Mouse (Mus musculus) limb, embryonic 11.5 days (tissue): Measurements from ENCODE around the gene Ftl1. TPM values are rescaled to one million over a fixed set of nuclear protein-coding genes. Genes with fewer than 3 reads are reported as not detected.

Experiments
- ATAC-seq: fragments of 200-750 bp; cut with Nextera tagmentation; 2 replicates; pipeline ENCODE4 v1.8.0; 2017; ENCODE audit warnings: low read depth; ENCODE audit not compliant: insufficient number of reproducible peaks, low FRiP score, low TSS enrichment
- DNase-seq: peaks from one replicate; pipeline ENCODE4 v3.0.0-alpha.2; 2015; ENCODE audit warnings: low spot score
- H3K27ac ChIP-seq: fragments of 300-500 bp; sonication (generic); replicated peaks from 2 replicates; pipeline ENCODE4 v1.5.1; 2014; ENCODE audit warnings: low read depth, mild to moderate bottlenecking, low read length
- H3K27me3 ChIP-seq: fragments of 300-500 bp; sonication (generic); 2 replicates; pipeline ENCODE4 v1.6.1; 2014; ENCODE audit warnings: mild to moderate bottlenecking, low read length, mixed read lengths; ENCODE audit not compliant: control insufficient read depth, insufficient read depth
- H3K36me3 ChIP-seq: fragments of 300-500 bp; sonication (generic); 2 replicates; pipeline ENCODE4 v1.6.1; 2014; ENCODE audit warnings: mild to moderate bottlenecking, low read length, moderate library complexity, mixed read lengths; ENCODE audit not compliant: control insufficient read depth, insufficient read depth
- H3K4me1 ChIP-seq: fragments of 300-500 bp; sonication (generic); 2 replicates; pipeline ENCODE4 v1.6.1; 2014; ENCODE audit warnings: low read length, mixed read lengths; ENCODE audit not compliant: control insufficient read depth, insufficient read depth
- H3K4me2 ChIP-seq: fragments of 300-500 bp; sonication (generic); 2 replicates; pipeline ENCODE4 v1.6.1; 2014; ENCODE audit warnings: low read depth, mild to moderate bottlenecking, moderate library complexity; ENCODE audit not compliant: severe bottlenecking
- H3K4me3 ChIP-seq: fragments of 300-500 bp; sonication (generic); 2 replicates; pipeline ENCODE4 v1.5.1; 2014; ENCODE audit warnings: low read depth, low read length
- H3K9ac ChIP-seq: fragments of 300-500 bp; sonication (generic); 2 replicates; pipeline ENCODE4 v1.6.1; 2014; ENCODE audit warnings: mild to moderate bottlenecking, low read length
- H3K9me3 ChIP-seq: fragments of 300-500 bp; sonication (generic); 2 replicates; pipeline ENCODE4 v1.6.1; 2016; ENCODE audit warnings: low read length; ENCODE audit not compliant: control insufficient read depth
- WGBS: fragments of 180-500 bp; shearing (Covaris S2); extraction: QIAGEN DNeasy Blood & Tissue Kit; methylation state at CpG from one replicate; pipeline ENCODE4 v1.1.7; 2014; 5-methylcytosine and 5-hydroxymethylcytosine counted together
- polyA plus RNA-seq: library from polyadenylated mRNA; unstranded; fragments of >200 nt; fragmentation: Nextera tagmentation; extraction: Ambion mirVana; gene quantifications from 2 replicates; pipeline ENCODE4 v1.2.1, GENCODE M21; 2014

Ftl1 gene
- polyA plus RNA-seq, 1 experiment from 2014 or later = 5,046 TPM

DNA sequence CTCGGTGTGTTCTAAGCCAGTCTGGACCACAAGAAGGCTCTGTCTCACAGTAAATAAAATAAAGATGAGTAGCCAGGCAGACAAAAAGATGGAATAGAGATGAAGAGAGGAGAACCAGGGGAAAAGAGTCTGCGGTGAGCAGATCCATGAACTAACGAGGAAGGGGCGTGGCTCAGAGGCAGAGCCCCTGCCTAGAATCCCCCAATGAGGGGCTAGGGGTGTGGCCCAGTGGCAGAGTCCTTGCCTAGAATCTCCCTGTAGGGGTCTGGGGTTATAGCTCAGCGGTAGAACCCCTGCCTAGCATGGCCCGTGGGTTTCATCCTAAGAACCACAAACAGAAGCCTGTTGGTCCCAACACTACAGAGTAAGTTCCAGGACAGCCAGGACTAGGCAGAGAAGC, 22.6 kb downstream of the Ftl1 start:
- Histone ChIP-seq H3K9me3 (no peaks in the 10 kb centered on the region), H3K4me3 (0 out of 2 replicates have a peak overlapping the region, but pooled peaks have one; percentile 8), H3K27me3 (no peaks in the 10 kb centered on the region), H3K9ac (no peak overlapping the region), H3K4me1 (peaks cover 36% of the 10 kb centered on the region), H3K36me3 (peaks cover 3% of the 10 kb centered on the region), H3K27ac (no peak overlapping the region), H3K4me2 (peak overlapping the region; percentile 36; the same call in 1 of the 2 replicates)
- DNase-seq (peak; percentile 52), ATAC-seq (no peak)
- WGBS = 22% methylated on average over 6 of the region's 6 CpGs

DNA sequence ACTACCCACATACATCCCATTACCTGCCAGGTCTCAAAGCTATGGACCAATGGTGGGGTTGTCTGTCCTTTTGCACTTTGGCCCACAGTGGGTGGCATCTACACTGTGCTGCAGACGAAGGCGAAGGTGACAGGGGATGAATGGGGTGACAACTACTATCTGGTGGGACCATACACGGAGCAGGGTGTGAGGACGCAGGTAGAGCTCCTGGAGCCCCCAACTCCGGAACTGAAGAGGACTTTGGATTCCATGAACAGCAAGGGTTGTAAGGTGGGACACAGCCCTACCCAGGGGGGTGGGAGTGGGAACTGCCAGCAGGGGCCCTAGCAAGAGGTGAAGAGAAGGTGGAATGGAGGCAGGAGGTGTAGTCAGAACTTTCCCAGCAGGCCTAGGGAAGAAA, 23.2 kb downstream of the Ftl1 start:
- peaks cover 36% of the 10 kb centered on the region for H3K4me1 ChIP-seq
- H3K27ac ChIP-seq = 0 out of 2 replicates have a peak overlapping the region, but pooled peaks have one; percentile 12
- no peak overlapping the region for H3K9ac ChIP-seq
- no peaks in the 10 kb centered on the region for H3K9me3 ChIP-seq
- WGBS = 89% methylated on average over 5 of the region's 5 CpGs
- H3K4me2 ChIP-seq = 0 out of 2 replicates have a peak overlapping the region, but pooled peaks have one; percentile 36
- H3K27me3 ChIP-seq = no peaks in the 10 kb centered on the region
- no peak overlapping the region for H3K4me3 ChIP-seq
- H3K36me3 ChIP-seq = peaks cover 3% of the 10 kb centered on the region
- DNase-seq = no peak
- no peak for ATAC-seq

DNA sequence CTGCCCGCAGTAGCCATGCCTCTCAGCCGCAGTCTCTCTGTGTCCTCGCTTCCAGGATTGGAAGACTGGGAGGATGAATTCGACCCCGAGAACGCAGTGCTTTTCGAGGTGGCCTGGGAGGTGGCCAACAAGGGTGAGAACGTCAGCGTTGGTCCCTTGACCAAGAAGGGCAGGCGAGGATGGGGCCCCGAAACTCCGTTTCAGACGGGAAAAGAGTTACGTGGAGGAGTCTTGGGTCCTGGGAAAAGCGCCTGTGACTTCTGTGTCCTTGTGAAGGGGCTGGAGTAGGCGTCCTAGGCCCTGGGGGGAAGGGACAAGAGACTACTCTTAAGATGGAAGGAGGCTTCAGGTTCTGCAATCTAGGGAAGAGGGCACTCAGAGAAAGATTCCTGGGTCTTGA, 24.6 kb downstream of the Ftl1 start:
- no peak for ATAC-seq
- no peak for DNase-seq
- peak overlapping the region; percentile 79 for H3K4me2 ChIP-seq
- peaks cover 36% of the 10 kb centered on the region for H3K4me1 ChIP-seq
- peak overlapping the region; percentile 88 for H3K9ac ChIP-seq
- peak overlapping the region; percentile 82 for H3K4me3 ChIP-seq
- 4% methylated on average over 16 of the region's 16 CpGs for WGBS
- peaks cover 3% of the 10 kb centered on the region for H3K36me3 ChIP-seq
- no peaks in the 10 kb centered on the region for H3K27me3 ChIP-seq
- H3K9me3 ChIP-seq = no peaks in the 10 kb centered on the region
- no peak overlapping the region for H3K27ac ChIP-seq

DNA sequence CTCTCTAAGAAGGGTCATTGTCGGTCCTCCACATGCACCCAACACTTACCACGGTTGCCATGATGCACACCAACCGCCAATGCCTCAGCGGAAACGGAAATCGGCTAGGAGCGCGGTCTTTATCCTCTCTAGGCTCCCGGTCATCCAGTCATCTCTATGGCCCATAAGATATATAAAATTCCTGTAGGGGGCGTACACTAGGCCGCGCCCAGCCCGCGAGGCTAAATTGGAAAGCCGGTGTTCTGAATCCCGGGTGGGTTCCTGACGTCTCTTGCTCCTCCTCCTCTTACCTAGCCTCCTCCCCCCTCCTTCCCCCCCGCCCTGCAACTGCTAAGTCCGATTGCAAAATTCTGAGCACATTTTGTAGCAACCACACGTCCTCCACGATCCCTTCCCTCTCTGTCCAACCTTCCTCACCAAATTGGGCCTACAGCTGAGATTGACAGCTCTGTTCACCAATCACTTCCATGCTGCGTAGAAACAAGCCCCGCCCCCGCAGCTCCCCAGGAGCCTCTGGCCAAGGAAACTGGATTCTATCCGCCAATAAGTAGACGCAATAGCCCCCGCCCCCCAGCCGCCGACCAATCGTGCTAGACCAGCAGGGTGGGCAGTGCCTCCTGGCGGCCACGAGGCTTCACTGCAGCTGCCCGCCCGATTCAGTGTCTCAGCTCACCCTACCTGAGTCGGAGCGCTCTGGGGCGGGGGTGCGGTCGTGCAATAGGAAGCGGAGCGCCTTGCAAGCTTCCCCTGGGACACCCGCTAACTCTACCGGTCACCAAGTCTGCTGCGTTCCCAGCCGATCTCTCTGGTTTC, 25.3 kb downstream of the Ftl1 start, which contains the start of gene Gys1:
Gene Gys1, plus strand, starts transcription at position 642 of the 813 bp plus-strand sequence.
- DNase-seq = peak; percentile 100
- Histone ChIP-seq H3K4me2 (peak within 1 kb of the TSS; percentile 92), H3K9me3 (no peaks in the 10 kb centered on the region), H3K4me3 (peak within 1 kb of the TSS; percentile 82), H3K27ac (peak within 1 kb of the TSS; percentile 75), H3K9ac (peak within 1 kb of the TSS; percentile 88), H3K4me1 (peaks cover 36% of the 10 kb centered on the region), H3K36me3 (peaks cover 3% of the 10 kb centered on the region), H3K27me3 (no peaks in the 10 kb centered on the region)
- WGBS = 0% methylated on average over 45 of the region's 45 CpGs
- ATAC-seq = peak; percentile 94

DNA sequence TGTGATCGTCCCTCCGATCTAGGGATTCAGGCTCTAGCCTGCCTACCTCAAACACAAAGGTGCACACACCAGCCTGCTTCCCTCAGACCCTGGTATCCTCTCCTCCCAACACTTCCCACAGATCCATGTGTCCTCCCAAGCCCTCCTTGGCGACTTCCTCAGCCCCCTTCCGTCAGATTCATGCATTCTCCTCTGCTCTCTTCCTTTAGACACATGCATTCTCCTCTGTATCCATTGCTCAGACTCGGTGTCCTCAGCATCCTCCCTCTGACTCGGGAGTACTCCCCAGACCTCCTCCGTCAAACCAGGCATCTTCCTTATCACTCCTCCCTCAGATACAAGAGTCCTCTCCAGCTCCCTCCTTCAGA, 25.9 kb downstream of the Ftl1 start:
- H3K4me2 ChIP-seq = peak overlapping the region; percentile 92
- H3K4me1 ChIP-seq = peaks cover 36% of the 10 kb centered on the region
- no peaks in the 10 kb centered on the region for H3K9me3 ChIP-seq
- WGBS = 2% methylated on average over 7 of the region's 7 CpGs
- H3K9ac ChIP-seq = peak overlapping the region; percentile 55
- ATAC-seq (no peak), DNase-seq (no peak)
- H3K27ac ChIP-seq = 0 out of 2 replicates have a peak overlapping the region, but pooled peaks have one; percentile 3
- H3K4me3 ChIP-seq = peak overlapping the region; percentile 82
- H3K27me3 ChIP-seq = no peaks in the 10 kb centered on the region
- peaks cover 6% of the 10 kb centered on the region for H3K36me3 ChIP-seq

DNA sequence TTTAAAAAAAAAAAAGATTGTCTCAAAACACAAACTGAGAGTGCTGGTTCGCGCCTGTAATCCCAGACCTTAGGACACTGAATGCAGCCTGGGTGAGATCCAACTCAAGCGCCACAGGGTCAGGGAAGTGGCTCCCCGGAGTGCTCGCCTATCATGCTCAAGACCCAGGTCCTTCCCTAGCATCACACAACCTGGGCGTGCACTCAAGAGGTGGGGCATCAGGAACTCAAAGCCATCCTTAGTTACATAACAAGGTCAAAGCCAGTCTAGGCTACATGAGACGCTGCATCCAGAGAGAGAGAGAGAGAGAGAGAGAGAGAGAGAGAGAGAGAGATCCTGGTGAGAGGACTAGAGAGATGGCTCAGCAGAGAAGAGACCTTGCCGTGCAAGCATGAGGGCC, 33.1 kb downstream of the Ftl1 start:
- Histone ChIP-seq H3K27ac (no peak overlapping the region), H3K4me1 (no peaks in the 10 kb centered on the region), H3K9me3 (no peaks in the 10 kb centered on the region), H3K27me3 (no peaks in the 10 kb centered on the region), H3K36me3 (peaks cover 32% of the 10 kb centered on the region), H3K4me2 (no peak overlapping the region), H3K4me3 (no peak overlapping the region), H3K9ac (no peak overlapping the region)
- ATAC-seq = no peak
- no peak for DNase-seq
- 93% methylated on average over 8 of the region's 8 CpGs for WGBS

DNA sequence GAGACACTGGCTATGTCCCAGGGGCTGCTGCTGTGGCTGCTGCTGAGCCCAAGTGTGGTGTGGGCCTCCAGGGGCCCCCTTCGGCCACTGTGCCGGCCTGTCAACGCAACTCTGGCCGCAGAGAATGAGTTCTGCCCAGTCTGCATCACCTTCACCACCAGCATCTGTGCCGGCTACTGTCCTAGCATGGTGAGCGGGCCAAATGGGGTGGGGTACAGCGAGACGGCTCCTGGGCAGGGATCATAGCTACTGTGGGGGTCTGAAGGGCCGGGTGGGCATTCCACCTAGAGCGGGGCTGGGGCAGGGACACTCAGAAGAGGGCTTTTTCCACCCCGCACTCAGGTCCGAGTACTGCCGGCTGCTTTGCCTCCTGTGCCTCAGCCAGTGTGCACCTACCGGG, 38.5 kb downstream of the Ftl1 start:
- peaks cover 23% of the 10 kb centered on the region for H3K36me3 ChIP-seq
- H3K27me3 ChIP-seq = peaks cover 36% of the 10 kb centered on the region
- H3K4me3 ChIP-seq = no peak overlapping the region
- no peak for DNase-seq
- WGBS = 90% methylated on average over 14 of the region's 14 CpGs
- no peak for ATAC-seq
- no peaks in the 10 kb centered on the region for H3K9me3 ChIP-seq
- no peak overlapping the region for H3K4me2 ChIP-seq
- no peak overlapping the region for H3K9ac ChIP-seq
- peaks cover 12% of the 10 kb centered on the region; the same call in 1 of the 2 replicates for H3K4me1 ChIP-seq
- H3K27ac ChIP-seq = no peak overlapping the region

DNA sequence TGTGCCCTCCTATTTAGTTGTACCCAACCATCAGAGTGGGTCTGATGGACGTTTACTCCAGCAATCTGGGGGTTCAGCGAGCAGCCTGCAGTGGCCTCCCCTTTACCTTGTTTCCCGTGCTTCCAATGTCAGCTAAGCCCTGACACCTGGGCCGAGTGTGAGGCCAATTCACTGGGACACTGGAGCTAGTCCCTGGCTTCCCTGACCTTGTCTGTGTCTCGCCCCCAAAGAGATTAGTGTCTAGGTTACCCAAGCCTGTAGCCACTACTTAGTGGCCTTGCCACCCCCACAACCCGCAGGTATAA, 39.1 kb downstream of the Ftl1 start, which contains the start of gene Lhb:
Gene Lhb, plus strand, starts transcription at position 206 of the 305 bp plus-strand sequence.
- 53% methylated on average over 6 of the region's 6 CpGs for WGBS
- no peak within 1 kb of the TSS for H3K4me3 ChIP-seq
- peaks cover 43% of the 10 kb centered on the region for H3K27me3 ChIP-seq
- ATAC-seq (no peak), DNase-seq (no peak)
- H3K4me2 ChIP-seq = peak within 1 kb of the TSS; percentile 25
- H3K9ac ChIP-seq = no peak within 1 kb of the TSS
- peaks cover 15% of the 10 kb centered on the region; the same call in 1 of the 2 replicates for H3K4me1 ChIP-seq
- no peak within 1 kb of the TSS for H3K27ac ChIP-seq
- H3K36me3 ChIP-seq = peaks cover 20% of the 10 kb centered on the region
- H3K9me3 ChIP-seq = no peaks in the 10 kb centered on the region
